Mouse (Mus musculus) midbrain, embryonic 13.5 days (tissue): ENCODE results near the gene Thg1l. TPM values are rescaled to one million over a fixed set of nuclear protein-coding genes. Genes with fewer than 3 reads are reported as not detected.
A peak's percentile ranks its signal among the peaks of the same experiment; 100 is the strongest.

Source experiments
- ATAC-seq: fragments of 200-750 bp; cut with Nextera tagmentation; 2 replicates; pipeline ENCODE4 v1.8.0; 2017; ENCODE audit warnings: mild to moderate bottlenecking, moderate TSS enrichment, moderate library complexity
- H3K27ac ChIP-seq: fragments of 300-500 bp; sonication (generic); 2 replicates; pipeline ENCODE4 v1.5.1; 2015; ENCODE audit warnings: inconsistent platforms, mild to moderate bottlenecking, moderate library complexity
- H3K27me3 ChIP-seq: fragments of 300-500 bp; sonication (generic); 2 replicates; pipeline ENCODE4 v1.6.1; 2015; ENCODE audit warnings: mild to moderate bottlenecking, inconsistent platforms
- H3K36me3 ChIP-seq: fragments of 300-500 bp; sonication (generic); 2 replicates; pipeline ENCODE4 v1.6.1; 2015; ENCODE audit warnings: mild to moderate bottlenecking, inconsistent platforms
- H3K4me1 ChIP-seq: fragments of 300-500 bp; sonication (generic); replicated peaks from 2 replicates; pipeline ENCODE4 v1.6.1; 2015; ENCODE audit warnings: inconsistent platforms
- H3K4me2 ChIP-seq: fragments of 300-500 bp; sonication (generic); replicated peaks from 2 replicates; pipeline ENCODE4 v1.6.1; 2015; ENCODE audit warnings: moderate library complexity, mild to moderate bottlenecking, inconsistent platforms
- H3K4me3 ChIP-seq: fragments of 300-500 bp; sonication (generic); replicated peaks from 2 replicates; pipeline ENCODE4 v1.5.1; 2015; ENCODE audit warnings: mild to moderate bottlenecking, inconsistent platforms
- H3K9ac ChIP-seq: fragments of 300-500 bp; sonication (generic); replicated peaks from 2 replicates; pipeline ENCODE4 v1.6.1; 2015; ENCODE audit warnings: mild to moderate bottlenecking, inconsistent platforms
- H3K9me3 ChIP-seq: fragments of 300-500 bp; sonication (generic); 2 replicates; pipeline ENCODE4 v1.6.1; 2016; ENCODE audit warnings: mild to moderate bottlenecking, inconsistent platforms
- WGBS: fragments of 180-500 bp; shearing (Covaris S2); methylation state at CpG from one replicate; pipeline ENCODE4 v1.1.7; 2015; 5-methylcytosine and 5-hydroxymethylcytosine counted together
- polyA plus RNA-seq: library from polyadenylated mRNA; unstranded; fragments of >200 nt; fragmentation: Nextera tagmentation; extraction: Ambion mirVana; gene quantifications from 2 replicates; pipeline ENCODE4 v1.2.1, GENCODE M21; 2015

The Thg1l gene
- 12.3 and 13.8 TPM in 2 replicates for polyA plus RNA-seq

DNA sequence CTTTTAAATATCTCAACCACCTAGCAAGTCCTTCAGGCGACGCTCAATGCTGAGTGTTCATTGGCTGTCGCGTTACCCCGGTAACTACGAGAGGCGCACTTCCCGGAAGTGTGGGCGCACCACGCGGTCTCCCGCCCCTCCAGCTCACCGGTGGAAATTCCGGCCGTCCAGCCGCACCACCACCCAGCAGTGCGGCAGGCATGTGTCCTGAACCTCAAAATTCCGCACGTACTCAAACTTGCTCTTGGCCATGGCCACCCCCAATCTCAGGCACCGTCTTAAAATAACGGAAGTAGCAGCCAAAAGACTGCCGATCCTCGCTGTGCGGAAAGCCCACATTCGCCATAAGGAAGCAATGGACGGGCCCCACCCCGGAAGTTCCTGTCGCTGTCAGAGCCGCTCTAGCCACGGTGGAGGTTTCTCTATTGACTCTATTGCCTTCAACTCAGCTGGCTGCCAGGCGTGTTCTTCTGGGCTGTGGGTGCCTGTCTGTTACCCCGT, at the start of gene Thg1l:
Gene Thg1l (minus strand): TSS at position 368 of the 501 bp plus-strand sequence.
- H3K4me1 ChIP-seq: peaks cover 10% of the 10 kb centered on the region
- H3K4me2 ChIP-seq: peak within 1 kb of the TSS; percentile 59
- peak within 1 kb of the TSS; percentile 65 for H3K4me3 ChIP-seq
- H3K27ac ChIP-seq: peak within 1 kb of the TSS; percentile 62
- H3K9me3 ChIP-seq: no peaks in the 10 kb centered on the region
- under 1% methylated on average over 32 of the region's 32 CpGs for WGBS
- H3K9ac ChIP-seq: peak within 1 kb of the TSS; percentile 56
- no peaks in the 10 kb centered on the region for H3K27me3 ChIP-seq
- H3K36me3 ChIP-seq: peaks cover 15% of the 10 kb centered on the region
- peak; percentile 99 for ATAC-seq

DNA sequence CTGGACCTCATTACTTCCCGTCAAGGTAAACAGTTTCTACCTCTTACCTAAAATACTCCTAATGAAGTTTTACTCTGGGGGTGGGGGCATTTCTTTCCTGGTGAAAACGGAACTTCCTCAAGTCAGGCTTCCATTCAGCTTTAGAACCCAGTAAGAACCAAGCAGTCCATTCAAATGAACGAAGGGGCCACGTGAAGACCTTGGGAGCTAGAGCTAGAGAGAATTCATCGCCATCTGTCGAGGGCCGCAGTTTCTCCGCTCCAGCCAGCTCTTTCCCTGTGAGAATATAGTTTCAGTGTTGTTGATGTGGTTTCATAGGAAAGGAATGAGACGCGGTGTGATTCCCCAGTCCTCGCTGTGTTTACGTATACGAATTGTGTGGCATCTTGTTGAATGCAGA, 36.8 kb upstream of the Thg1l start:
- no peak for ATAC-seq
- WGBS: 51% methylated on average over 13 of the region's 13 CpGs
- Histone ChIP-seq H3K9ac (no peak overlapping the region), H3K36me3 (no peaks in the 10 kb centered on the region), H3K4me3 (no peak overlapping the region), H3K27ac (no peak overlapping the region), H3K4me2 (peak overlapping the region; percentile 41), H3K4me1 (peaks cover 8% of the 10 kb centered on the region; the same call in 1 of the 2 replicates), H3K27me3 (peaks cover 5% of the 10 kb centered on the region; the same call in 1 of the 2 replicates), H3K9me3 (no peaks in the 10 kb centered on the region)

DNA sequence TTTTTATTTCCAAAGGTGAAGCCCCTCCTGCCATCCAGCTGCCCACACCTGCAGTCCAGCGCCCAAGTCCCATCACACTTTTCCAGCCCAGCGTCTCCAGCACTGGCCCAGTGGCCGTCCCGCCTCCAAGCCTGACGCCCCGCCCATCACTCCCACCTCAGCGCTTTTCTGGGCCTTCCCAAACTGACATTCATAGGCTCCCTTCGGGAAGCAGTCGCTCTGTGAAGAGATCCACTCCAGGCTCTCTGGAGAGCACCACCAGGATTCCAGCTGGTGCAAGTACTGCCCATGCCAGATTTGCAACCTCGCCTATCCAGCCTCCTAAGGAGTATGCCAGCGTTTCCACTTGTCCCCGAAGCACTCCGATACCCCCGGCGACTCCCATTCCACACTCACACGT, 36.3 kb upstream of the Thg1l start:
- peak; percentile 37; the same call in 1 of the 2 replicates for ATAC-seq
- Histone ChIP-seq H3K27me3 (peaks cover 5% of the 10 kb centered on the region; the same call in 1 of the 2 replicates), H3K4me2 (peak overlapping the region; percentile 41), H3K4me1 (peaks cover 8% of the 10 kb centered on the region; the same call in 1 of the 2 replicates), H3K9me3 (no peaks in the 10 kb centered on the region), H3K4me3 (peak overlapping the region; percentile 13; the same call in 1 of the 2 replicates), H3K27ac (no peak overlapping the region), H3K36me3 (no peaks in the 10 kb centered on the region), H3K9ac (no peak overlapping the region)
- WGBS: 10% methylated on average over 16 of the region's 16 CpGs

DNA sequence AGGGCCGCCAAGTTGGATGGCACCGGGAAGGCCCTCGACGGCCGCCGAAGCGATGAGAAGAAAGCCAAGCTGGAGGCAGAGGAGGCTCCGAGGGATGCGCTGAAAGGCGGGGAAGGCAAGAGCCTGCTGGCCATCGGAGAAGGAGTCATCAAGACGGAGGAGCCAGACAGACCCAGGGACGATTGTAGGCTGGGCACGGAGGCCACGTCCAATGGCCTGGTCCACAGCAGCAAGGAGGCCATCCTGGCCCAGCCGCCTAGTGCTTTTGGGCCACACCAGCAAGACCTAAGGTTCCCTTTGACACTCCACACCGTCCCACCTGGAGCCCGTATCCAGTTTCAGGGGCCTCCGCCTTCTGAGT, 25.6 kb upstream of the Thg1l start:
- 42% methylated on average over 19 of the region's 19 CpGs for WGBS
- ATAC-seq: no peak

DNA sequence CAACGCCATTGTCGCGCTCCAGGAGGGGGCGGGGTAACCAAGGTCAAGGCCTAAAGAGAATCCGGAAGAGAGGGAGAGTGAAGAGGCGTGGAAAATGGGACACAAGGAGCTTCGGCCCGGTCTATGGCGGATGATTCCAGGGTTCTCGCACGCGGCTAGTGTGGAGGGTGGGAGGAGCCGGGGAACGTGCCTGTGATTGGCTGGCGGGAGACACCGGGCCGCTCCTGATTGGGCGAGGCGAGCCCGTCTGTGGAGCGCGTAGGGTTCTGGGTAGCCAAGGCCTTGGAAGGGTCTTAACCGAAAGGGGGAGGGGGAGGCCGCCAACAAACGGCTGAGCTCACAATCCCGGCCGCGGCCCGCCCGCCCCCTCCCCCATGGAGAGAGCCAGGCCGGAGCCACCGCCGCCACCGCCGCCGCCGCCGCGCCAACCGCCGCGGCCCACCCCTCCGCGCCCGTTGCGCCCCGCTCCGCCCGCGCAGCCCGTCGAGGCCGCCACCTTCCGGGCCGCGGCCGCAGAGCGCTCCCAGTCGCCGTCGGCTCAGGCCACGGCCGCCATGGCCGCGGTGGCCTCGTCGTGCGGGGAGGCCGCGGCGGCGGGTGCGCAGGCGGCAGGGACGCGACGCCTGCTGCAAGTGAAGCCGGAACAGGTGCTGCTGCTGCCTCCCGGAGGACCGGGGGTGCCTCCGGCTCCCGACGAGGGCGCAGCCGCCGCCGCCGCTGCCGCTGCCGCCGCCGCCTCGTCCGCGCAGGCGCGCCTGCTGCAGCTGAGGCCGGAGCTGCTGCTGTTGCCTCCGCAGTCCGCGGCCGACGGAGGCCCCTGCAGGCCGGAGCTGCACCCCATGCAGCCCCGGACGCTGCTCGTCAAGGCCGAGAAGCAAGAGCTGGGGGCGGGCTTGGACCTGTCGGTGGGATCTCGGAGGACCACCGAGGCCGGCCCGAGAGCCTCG, 24.9 kb upstream of the Thg1l start, which contains the start of gene Sox30:
Gene Sox30 (plus strand): TSS at position 365 of the 947 bp plus-strand sequence.
- Histone ChIP-seq H3K36me3 (no peaks in the 10 kb centered on the region), H3K27ac (peak within 1 kb of the TSS; percentile 81), H3K9me3 (no peaks in the 10 kb centered on the region), H3K4me3 (peak within 1 kb of the TSS; percentile 64), H3K27me3 (no peaks in the 10 kb centered on the region), H3K4me1 (0 out of 2 replicates have a peak, but pooled peaks cover 4% of the 10 kb centered on the region), H3K4me2 (peak within 1 kb of the TSS; percentile 70), H3K9ac (peak within 1 kb of the TSS; percentile 83)
- peak; percentile 97 for ATAC-seq
- WGBS: 15% methylated on average over 52 of the region's 115 CpGs

More for the DNA sequence above, 25.6 kb upstream of the Thg1l start:
- H3K4me3 ChIP-seq: peak overlapping the region; percentile 64
- H3K36me3 ChIP-seq: no peaks in the 10 kb centered on the region
- H3K27me3 ChIP-seq: no peaks in the 10 kb centered on the region
- H3K4me2 ChIP-seq: peak overlapping the region; percentile 70
- no peaks in the 10 kb centered on the region for H3K9me3 ChIP-seq
- H3K27ac ChIP-seq: peak overlapping the region; percentile 81
- 0 out of 2 replicates have a peak, but pooled peaks cover 4% of the 10 kb centered on the region for H3K4me1 ChIP-seq
- peak overlapping the region; percentile 83 for H3K9ac ChIP-seq

DNA sequence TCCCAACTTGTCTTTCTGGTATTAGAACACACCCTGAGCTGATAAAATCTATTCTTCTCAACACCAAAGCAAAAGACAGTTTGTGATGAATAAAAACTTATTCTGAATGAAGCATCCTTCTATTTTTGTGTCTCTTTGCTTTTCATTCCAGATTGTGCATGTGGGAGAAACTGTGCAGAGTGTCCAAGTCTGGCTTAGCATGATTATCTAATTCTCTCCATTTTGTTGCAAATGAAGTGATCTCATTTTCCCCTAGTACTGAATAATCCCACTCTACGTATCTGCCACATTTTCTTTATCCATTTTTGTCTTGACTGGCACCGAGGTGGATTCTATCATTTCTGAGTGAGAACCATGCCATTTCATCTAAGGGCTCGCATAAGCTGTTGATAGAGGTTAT, 20.8 kb upstream of the Thg1l start:
- Histone ChIP-seq H3K4me2 (no peak overlapping the region), H3K9ac (no peak overlapping the region), H3K9me3 (no peaks in the 10 kb centered on the region), H3K4me3 (no peak overlapping the region), H3K4me1 (0 out of 2 replicates have a peak, but pooled peaks cover 4% of the 10 kb centered on the region), H3K27ac (no peak overlapping the region), H3K27me3 (no peaks in the 10 kb centered on the region), H3K36me3 (no peaks in the 10 kb centered on the region)
- no peak for ATAC-seq
- 73% methylated on average over 3 of the region's 3 CpGs for WGBS

DNA sequence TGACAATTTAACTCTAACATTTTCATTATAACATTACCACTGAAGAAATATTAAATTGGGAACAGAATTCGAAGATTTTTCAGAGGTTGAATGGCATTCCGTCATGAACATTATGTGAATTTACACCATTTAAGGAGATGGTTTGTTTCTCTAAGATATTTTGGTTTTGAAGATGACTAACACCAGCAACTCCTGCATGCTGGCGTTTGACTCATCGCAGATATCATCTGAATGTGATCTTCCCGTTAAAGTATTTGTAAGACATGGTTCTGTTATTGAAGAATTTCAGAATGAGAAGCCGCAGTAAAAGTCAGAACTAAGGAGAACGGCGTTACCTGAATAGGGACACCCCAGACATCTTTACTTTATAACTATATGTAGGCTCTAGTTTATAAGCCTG, 19.2 kb upstream of the Thg1l start:
- H3K4me2 ChIP-seq: no peak overlapping the region
- H3K4me1 ChIP-seq: no peaks in the 10 kb centered on the region
- no peaks in the 10 kb centered on the region for H3K36me3 ChIP-seq
- no peaks in the 10 kb centered on the region for H3K27me3 ChIP-seq
- ATAC-seq: no peak
- H3K27ac ChIP-seq: no peak overlapping the region
- no peaks in the 10 kb centered on the region for H3K9me3 ChIP-seq
- no peak overlapping the region for H3K4me3 ChIP-seq
- H3K9ac ChIP-seq: no peak overlapping the region
- WGBS: 91% methylated on average over 8 of the region's 8 CpGs

DNA sequence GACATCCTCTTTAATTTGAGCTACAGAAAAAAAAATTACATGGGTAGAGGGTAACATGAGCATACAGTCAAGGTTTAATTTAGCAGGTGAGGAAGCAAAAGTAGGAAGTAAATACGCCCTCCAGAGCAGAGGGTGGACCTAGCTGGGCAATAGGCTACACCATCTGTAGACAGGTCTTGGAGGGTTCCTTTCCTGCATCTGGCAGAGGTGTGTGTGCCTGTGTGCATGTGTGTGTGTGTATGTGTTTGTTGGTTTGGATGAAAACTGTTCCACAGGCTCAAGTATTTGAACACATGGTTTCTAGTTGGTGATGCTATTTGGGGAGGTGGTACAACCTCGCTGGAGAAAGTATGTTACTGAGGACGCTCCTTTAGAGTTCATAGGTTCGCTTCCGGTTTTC, 18.3 kb upstream of the Thg1l start:
- Histone ChIP-seq H3K9me3 (no peaks in the 10 kb centered on the region), H3K9ac (no peak overlapping the region), H3K4me2 (no peak overlapping the region), H3K27me3 (no peaks in the 10 kb centered on the region), H3K27ac (no peak overlapping the region), H3K4me3 (no peak overlapping the region), H3K4me1 (no peaks in the 10 kb centered on the region), H3K36me3 (no peaks in the 10 kb centered on the region)
- no peak for ATAC-seq
- WGBS: 91% methylated on average over 5 of the region's 5 CpGs

DNA sequence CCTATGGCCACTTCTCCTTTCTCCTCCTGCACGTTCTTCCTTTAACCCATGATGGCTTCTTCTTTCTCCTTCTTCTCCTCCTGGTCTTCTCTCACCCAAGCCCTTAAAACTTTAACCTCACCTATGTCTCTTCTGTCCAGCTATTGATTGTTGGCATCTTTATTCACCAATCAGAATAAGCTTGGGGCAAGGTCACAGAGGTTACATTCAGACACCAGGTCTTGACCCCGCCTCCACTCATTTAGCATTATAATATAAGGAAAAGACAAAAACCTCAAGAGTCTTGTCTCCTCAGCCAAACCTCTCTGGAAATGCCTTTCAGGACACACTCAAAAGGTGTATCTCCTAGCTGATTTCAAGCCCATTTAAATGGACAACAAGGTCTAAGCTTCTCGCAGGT, 13.2 kb upstream of the Thg1l start:
- Histone ChIP-seq H3K36me3 (no peaks in the 10 kb centered on the region), H3K4me2 (no peak overlapping the region), H3K27me3 (no peaks in the 10 kb centered on the region), H3K9ac (no peak overlapping the region), H3K9me3 (no peaks in the 10 kb centered on the region), H3K4me1 (no peaks in the 10 kb centered on the region), H3K4me3 (no peak overlapping the region), H3K27ac (no peak overlapping the region)
- no peak for ATAC-seq
- WGBS: 86% methylated on average over 3 of the region's 3 CpGs

DNA sequence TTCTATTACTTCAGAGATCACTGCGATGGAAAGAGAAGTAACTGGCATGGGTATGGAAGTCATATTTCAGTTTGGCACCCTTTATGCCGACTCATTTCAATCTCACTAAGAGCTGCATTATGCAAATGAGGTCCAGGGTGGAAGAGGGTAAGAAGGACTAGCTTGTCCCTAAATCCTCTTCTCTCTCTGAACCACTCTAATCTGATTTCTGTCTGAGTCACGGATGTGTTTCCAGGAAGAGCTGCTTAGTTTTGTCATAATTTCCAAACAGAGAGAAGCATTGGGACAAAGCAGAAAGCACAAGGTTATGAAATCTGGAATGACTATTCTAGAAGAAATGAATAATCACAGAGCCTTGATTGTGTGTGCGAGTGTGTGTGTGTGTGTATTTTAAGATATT, 11.6 kb upstream of the Thg1l start:
- H3K4me3 ChIP-seq: no peak overlapping the region
- H3K4me1 ChIP-seq: no peaks in the 10 kb centered on the region
- no peaks in the 10 kb centered on the region for H3K36me3 ChIP-seq
- no peak overlapping the region for H3K4me2 ChIP-seq
- no peak overlapping the region for H3K9ac ChIP-seq
- H3K27ac ChIP-seq: no peak overlapping the region
- no peak for ATAC-seq
- H3K9me3 ChIP-seq: no peaks in the 10 kb centered on the region
- no peaks in the 10 kb centered on the region for H3K27me3 ChIP-seq
- WGBS: 87% methylated on average over 4 of the region's 4 CpGs

DNA sequence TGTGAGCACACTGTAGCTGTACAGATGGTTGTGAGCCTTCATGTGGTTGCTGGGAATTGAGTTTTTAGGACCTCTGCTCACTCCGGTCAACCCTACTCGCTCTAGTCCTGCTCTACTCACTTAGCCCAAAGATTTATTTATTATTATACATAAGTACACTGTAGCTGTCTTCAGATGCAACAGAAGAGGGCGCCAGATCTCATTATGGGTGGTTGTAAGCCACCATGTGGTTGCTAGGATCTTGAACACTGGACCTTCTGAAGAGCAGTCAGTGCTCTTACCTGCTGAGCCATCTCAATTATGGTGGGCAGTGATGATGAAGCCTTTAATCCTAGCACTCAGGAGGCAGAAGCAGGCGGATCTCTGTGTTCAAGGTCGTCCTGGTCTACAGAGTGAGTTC, 4.7 kb upstream of the Thg1l start:
- H3K27ac ChIP-seq: no peak overlapping the region
- no peak for ATAC-seq
- no peaks in the 10 kb centered on the region for H3K9me3 ChIP-seq
- no peak overlapping the region for H3K4me2 ChIP-seq
- H3K4me1 ChIP-seq: no peaks in the 10 kb centered on the region
- WGBS: 85% methylated on average over 5 of the region's 5 CpGs
- H3K27me3 ChIP-seq: no peaks in the 10 kb centered on the region
- no peak overlapping the region for H3K9ac ChIP-seq
- no peaks in the 10 kb centered on the region for H3K36me3 ChIP-seq
- no peak overlapping the region for H3K4me3 ChIP-seq

DNA sequence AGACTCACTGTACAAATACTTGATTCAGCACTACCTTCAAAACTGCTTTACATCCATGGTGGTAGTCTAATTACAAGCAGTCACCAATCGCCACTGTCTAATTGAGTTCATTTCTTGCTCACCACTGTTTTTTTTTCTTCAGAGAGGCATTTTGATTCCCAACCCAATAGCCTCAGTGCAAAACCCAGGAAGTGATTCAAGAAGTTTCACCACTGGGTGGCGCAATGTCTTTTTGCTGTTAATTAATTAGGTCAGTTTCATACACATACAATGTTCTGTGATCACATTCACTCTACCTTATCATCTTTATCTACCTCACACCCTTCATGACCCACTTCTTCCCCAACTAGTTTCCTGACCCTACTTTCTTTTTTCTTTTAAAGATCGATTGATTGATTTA, 4.3 kb upstream of the Thg1l start:
- Histone ChIP-seq H3K36me3 (no peaks in the 10 kb centered on the region), H3K4me2 (no peak overlapping the region), H3K4me1 (peaks cover 3% of the 10 kb centered on the region), H3K27ac (no peak overlapping the region), H3K4me3 (no peak overlapping the region), H3K9ac (no peak overlapping the region), H3K9me3 (no peaks in the 10 kb centered on the region), H3K27me3 (no peaks in the 10 kb centered on the region)
- WGBS: 80% methylated on average over 3 of the region's 3 CpGs
- no peak for ATAC-seq
